Mouse (Mus musculus): ENCODE measurements around the gene Rbms3.

Gene Rbms3

GRCm38 (mm10) chr9:116903304-116903993, 726.3 kb downstream of the Rbms3 start:
- DNase-seq (ENCODE audit: low spot score in 2 of 2): no peak

GRCm38 (mm10) chr9:116899403-116899802, 730.3 kb downstream of the Rbms3 start:
- DNase-seq (ENCODE audit: low spot score in 2 of 2): no peak

DNA sequence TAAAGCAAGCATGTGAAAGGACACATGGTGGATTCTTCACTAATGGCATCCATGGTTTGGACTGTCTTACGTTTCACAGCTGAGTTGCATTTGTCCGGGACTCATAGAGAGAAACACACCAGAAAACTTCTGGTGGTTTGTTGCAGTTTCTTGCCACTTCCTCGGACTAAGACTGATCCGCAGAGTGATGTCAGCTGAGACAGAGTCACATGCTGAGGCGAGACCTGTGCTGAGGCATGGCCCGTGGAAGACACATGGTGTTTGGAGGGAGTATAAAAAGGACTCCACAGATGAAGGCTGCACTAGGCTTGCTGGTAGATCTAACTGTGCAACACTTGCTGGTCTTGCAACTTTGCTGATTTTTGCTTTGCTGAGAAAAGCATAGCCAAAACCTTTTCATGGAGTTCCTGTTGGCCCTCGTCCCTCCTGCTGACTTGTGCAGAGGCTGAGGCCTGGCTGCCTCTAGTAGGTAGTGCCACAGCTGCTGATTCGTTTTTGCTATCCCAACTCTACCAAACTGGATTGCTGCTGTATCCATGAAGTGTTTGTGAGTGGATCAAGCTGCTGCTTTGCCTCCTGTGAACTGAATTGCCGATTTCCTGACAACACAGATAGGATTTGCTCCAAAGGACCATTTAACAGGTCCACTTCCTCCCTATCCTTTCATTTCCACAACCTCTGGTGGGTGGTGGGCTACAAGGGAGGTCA, 742.6 kb downstream of the Rbms3 start:
- no peak for DNase-seq (ENCODE audit: low spot score in 2 of 2)

DNA sequence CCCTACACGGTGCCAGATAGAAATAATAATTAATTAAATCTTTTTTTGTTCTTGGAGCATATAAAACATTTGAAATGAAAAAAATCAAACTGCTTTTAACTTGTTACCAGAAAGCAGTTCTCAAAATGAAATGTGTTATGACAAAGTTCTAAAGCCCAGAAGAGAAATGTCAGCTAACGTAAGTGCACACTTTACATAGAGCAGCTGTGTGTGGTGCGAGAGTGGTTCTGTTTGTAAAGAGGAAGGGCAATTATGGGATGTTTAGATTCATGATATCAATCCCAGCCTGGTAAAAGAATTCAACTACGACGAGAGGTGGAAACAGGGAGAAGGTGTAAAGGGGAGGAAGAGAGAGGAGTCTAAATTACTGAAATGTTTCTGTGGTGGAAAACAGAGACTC, 744.1 kb downstream of the Rbms3 start:
- no peak for DNase-seq (ENCODE audit: low spot score in 2 of 2)

DNA sequence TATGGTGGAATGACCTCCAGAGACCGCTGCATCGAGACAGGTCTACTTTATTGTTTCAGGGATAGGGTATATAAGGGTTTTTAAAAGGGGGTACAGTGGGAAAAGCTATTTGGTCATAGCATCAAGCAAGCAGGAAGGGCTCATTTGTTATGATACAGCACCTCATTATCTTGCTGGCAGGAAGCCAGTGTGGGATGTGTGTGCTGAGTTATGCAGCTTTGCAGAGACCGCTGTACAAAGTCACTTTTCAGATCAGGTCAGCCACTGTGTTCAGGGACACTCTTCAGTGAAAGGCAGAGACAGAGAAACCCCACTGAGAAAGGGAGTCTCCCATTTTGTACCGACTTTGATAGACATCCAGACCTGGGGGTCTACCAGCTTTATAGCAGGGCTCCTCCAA, 749.2 kb downstream of the Rbms3 start:
- no peak for DNase-seq (ENCODE audit: low spot score in 2 of 2)

DNA sequence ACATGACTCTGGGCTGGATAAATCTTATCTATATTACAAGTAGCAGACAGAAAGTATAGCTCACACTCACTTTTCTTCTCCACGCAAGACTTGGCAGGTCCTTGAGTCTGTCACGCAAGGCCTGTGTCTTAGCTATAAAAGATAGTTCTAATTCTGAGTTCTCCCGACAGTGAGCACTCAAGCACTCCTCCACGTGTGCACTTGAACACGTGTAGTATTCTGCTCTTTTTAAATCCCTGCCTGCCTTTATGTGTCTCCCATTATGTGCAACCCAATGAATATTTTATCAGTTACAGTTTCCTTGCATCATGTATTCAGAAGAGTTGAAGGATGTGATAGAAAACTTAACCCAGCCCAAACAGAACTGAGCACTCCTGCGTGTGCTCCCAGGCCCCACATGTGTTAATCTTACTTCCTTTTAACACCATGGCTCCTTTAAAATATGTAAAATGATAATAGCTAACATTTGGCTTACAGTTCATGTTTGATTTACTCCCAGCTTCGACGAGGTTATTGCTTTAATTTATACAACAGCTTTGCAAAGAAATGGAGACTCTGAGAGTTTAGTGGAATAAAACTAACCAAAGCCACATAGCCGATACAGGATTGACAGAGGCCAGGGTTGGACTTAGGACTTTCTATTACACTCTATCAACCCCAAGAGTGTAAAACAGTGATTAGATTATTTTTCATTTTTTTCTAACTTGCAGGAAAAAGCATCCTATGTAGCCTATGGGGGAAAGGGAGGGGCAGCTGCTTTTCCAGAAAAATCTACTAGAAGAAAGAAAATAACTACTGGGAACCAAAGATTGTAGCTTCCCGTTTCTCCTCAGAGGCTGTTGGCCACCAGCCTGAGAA, 749.9 kb downstream of the Rbms3 start:
- DNase-seq (ENCODE audit: low spot score in 2 of 2): no peak

- DNase-seq (ENCODE audit: low spot score in 2 of 2): no peak
Observed at GRCm38 (mm10) chr9:116876786-116877185, 752.9 kb downstream of the Rbms3 start.

GRCm38 (mm10) chr9:116873976-116874320, 755.8 kb downstream of the Rbms3 start:
- no peak for DNase-seq (ENCODE audit: low spot score in 2 of 2)

GRCm38 (mm10) chr9:116873033-116873975, 756.4 kb downstream of the Rbms3 start:
- no peak for DNase-seq (ENCODE audit: low spot score in 2 of 2)

DNA sequence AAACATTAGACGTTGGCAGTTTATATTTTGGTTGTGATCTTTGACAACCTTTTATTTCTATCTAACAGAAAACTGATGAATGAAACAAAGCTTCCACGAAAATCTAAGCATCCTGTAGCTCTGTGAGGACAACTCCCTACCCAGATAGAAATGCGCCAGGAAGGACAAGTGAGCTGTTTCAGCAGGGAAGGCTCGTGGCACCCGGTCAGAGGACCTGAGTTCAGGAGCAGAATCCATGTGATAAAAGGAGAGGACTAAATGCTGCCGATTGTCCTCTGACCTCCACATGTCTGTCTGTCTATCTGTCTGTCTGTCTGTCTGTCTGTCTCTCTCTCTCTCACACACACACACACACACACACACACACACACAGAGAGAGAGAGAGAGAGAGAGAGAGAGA, 757.4 kb downstream of the Rbms3 start:
- no peak for DNase-seq (ENCODE audit: low spot score in 2 of 2)

GRCm38 (mm10) chr9:116871576-116871975, 758.1 kb downstream of the Rbms3 start:
- no peak for DNase-seq (ENCODE audit: low spot score in 2 of 2)

DNA sequence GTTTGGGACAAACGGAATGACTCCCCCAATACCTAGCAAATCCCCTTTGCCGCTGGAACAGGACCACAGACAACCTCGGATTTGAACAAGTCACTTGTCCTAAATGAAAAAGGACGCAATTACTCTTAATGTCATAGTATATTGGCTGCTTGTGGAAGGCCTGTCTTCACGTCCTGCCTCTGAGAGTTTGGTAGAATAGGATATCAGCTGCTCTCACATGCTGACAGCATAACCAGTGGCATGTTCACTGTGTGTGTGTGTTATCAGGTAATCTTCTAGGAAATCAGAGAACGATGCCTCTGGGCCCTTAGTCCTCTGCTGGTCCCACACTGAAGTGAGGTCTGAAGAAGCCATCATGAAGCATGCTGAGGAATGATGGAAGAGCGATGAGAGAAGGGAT, 763.7 kb downstream of the Rbms3 start:
- DNase-seq (ENCODE audit: low spot score in 2 of 2): no peak

DNA sequence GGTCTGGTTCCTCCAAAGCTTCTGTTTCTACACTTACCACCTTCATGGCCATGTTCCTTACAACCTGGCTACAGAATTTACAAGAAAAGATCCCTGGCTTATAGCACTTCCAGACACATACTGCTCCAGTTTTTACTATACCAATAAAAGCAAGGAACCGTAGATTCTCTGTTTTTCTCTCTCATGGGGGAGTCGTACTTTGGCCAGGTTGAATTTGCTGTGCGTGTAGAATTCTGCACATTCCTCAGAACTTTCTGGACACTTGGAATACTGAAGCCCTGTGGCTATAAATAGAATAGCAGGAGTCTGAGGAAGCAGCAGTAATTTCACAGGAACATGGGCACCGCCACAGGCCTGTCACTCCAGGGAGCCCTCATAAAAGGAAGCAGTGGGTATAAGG, 766.1 kb downstream of the Rbms3 start:
- DNase-seq (ENCODE audit: low spot score in 2 of 2): no peak

DNA sequence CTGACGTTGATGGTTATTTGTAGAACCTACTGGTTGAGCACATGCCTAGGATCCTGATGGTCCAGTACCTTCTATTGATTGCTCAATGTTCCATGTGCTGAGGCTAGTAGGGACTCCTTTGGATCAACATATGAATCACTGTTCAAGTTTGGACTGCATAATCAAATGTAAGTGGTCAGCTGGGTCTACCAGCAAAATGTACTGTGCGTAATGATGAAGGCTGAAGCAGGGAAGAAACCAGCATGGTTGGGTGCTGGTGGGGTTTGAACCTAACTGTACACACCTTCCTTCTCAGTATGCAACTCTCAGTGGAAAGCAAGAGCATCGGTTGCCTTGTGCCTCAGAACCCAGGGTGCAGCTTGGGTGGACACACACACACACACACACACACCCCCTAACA, 767.4 kb downstream of the Rbms3 start:
- no peak for DNase-seq (ENCODE audit: low spot score in 2 of 2)

DNA sequence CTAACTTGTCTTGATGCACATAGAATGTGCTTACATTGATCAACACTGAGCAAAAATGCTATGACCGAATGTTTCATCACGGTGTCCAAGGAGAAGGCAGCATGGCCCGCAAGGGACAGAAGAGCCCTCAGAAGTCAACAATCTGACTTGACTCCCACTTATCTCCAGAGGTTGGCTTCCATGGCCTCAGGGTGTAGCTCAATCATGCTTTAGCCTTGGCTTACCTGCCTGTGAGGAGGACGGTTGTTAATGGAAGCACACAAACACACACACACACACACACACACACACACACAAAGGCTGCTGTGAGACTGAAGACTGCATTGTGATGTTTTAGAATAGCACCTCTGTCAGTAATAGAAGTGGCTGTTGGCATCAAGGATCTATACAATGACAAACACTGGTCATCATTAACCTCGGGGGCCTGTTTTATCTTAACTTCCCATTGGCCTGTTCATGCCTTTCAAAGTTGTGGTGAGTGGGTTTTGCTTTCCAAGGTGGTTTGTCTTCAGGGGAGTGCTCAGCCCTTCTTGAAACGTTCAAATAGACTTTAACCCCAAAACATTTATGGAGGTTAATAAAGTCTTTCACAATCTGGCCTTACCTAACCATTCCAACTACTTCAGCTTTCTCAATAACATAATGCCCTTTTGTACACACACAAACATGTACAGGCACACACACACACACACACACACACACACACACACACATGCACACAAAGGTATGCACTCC, 771.7 kb downstream of the Rbms3 start:
- no peak for DNase-seq (ENCODE audit: low spot score in 2 of 2)

GRCm38 (mm10) chr9:116857151-116857550, 772.6 kb downstream of the Rbms3 start:
- no peak for DNase-seq (ENCODE audit: low spot score in 2 of 2)

GRCm38 (mm10) chr9:116855744-116856143, 774.0 kb downstream of the Rbms3 start:
- no peak for DNase-seq (ENCODE audit: low spot score in 2 of 2)

DNA sequence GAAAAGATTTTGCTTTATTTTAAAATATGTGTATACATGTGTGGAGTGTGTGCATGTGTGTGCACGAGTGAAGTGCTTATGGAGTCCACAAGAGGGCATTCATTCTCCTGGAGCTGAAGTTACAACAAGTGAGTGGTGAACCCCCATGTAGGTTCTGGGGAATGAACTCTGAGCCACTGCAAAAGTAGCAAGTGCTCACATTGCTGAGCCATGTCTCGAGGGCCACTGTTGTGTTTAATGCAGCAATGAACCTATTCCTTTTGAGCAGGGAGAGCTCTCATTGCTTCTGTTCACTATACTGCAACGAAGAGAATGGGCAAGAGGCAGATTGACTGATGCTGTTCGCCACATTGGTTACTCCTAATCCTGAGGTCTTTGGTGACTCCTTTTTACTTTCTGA, 780.8 kb downstream of the Rbms3 start:
- no peak for DNase-seq (ENCODE audit: low spot score in 2 of 2)

DNA sequence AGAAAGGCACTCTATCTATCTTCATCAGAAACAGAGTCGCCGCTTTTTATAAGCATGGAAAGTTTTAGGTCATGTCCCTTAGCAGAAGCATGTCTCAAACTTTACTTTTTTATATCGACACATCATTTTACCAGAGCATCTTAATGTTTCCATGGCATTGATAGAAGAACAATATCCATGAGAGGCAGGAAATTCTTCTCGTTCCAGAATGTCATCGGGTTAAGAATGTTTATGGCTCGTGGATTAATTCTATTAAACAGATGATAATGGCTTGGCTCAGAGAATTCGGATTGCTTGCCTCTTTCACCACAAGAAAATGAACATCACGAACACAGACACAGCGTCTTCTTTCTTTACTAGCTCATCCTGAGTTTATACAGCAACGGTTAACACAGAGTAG, 781.5 kb downstream of the Rbms3 start:
- no peak for DNase-seq (ENCODE audit: low spot score in 2 of 2)

GRCm38 (mm10) chr9:116847241-116848135, 782.2 kb downstream of the Rbms3 start:
- no peak for DNase-seq (ENCODE audit: low spot score in 2 of 2)

Measured in frontal cortex, postnatal 25 days (tissue).